Mouse (Mus musculus) kidney, embryonic 16.5 days (tissue): ENCODE measurements around the gene Tmem245. TPM values are rescaled to one million over a fixed set of nuclear protein-coding genes. Genes with fewer than 3 reads are reported as not detected.

Experiments used
- ATAC-seq: fragments of 200-750 bp; cut with Nextera tagmentation; 2 replicates; pipeline ENCODE4 v1.8.0; 2017; ENCODE audit warnings: moderate TSS enrichment; ENCODE audit not compliant: low FRiP score, low TSS enrichment
- H3K27ac ChIP-seq: fragments of 300-500 bp; sonication (generic); 2 replicates; pipeline ENCODE4 v1.5.1; 2014; ENCODE audit warnings: low read length
- H3K27me3 ChIP-seq: fragments of 300-500 bp; sonication (generic); 2 replicates; pipeline ENCODE4 v1.6.1; 2014; ENCODE audit warnings: low read length, control low read depth, mixed read lengths; ENCODE audit not compliant: insufficient read depth
- H3K36me3 ChIP-seq: fragments of 300-500 bp; sonication (generic); 2 replicates; pipeline ENCODE4 v1.6.1; 2014; ENCODE audit warnings: low read length, control low read depth, mixed read lengths; ENCODE audit not compliant: insufficient read depth
- H3K4me1 ChIP-seq: fragments of 300-500 bp; sonication (generic); 2 replicates; pipeline ENCODE4 v1.6.1; 2014; ENCODE audit warnings: low read length, control low read depth, mixed read lengths; ENCODE audit not compliant: insufficient read depth
- H3K4me2 ChIP-seq: fragments of 300-500 bp; sonication (generic); replicated peaks from 2 replicates; pipeline ENCODE4 v1.6.1; 2014; ENCODE audit warnings: low read depth, low read length
- H3K4me3 ChIP-seq: fragments of 300-500 bp; sonication (generic); 2 replicates; pipeline ENCODE4 v1.5.1; 2014; ENCODE audit warnings: mild to moderate bottlenecking, low read length
- H3K9ac ChIP-seq: fragments of 300-500 bp; sonication (generic); replicated peaks from 2 replicates; pipeline ENCODE4 v1.6.1; 2014; ENCODE audit warnings: low read length
- H3K9me3 ChIP-seq: fragments of 300-500 bp; sonication (generic); 2 replicates; pipeline ENCODE4 v1.6.1; 2016; ENCODE audit warnings: low read length, control low read depth
- WGBS: fragments of 180-500 bp; shearing (Covaris S2); extraction: QIAGEN DNeasy Blood & Tissue Kit; methylation state at CpG from one replicate; pipeline ENCODE4 v1.1.7; 2014; 5-methylcytosine and 5-hydroxymethylcytosine counted together
- polyA plus RNA-seq: library from polyadenylated mRNA; unstranded; fragments of >200 nt; fragmentation: Nextera tagmentation; extraction: Ambion mirVana; gene quantifications from 2 replicates; pipeline ENCODE4 v1.2.1, GENCODE M21; 2015

The Tmem245 gene
- polyA plus RNA-seq, 1 experiment from 2014 or later, result 9.1 TPM

DNA sequence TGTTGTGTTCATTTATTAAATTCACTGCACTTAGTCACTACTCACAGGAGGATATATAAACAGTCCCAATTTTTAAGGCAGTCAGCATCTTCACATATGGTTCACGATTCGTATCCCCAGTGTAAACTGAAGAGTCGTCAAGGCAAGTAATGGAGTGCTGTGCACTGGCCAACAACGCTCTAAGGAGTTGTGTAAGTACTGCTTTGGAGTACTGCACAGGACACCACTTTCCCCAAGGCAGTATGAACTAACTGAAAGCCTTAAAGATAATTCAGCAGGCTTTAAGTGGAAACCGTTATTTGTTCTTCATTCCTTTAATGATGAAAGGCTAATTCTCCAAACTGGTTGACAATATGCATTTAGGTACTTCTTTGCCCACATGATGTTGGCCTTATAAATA, 39.6 kb downstream of the Tmem245 start:
- peaks cover 63% of the 10 kb centered on the region for H3K36me3 ChIP-seq
- H3K4me2 ChIP-seq, result no peak overlapping the region
- H3K4me1 ChIP-seq, result no peaks in the 10 kb centered on the region
- H3K9ac ChIP-seq, result no peak overlapping the region
- H3K27me3 ChIP-seq, result no peaks in the 10 kb centered on the region
- H3K4me3 ChIP-seq, result no peak overlapping the region
- no peaks in the 10 kb centered on the region for H3K9me3 ChIP-seq
- ATAC-seq, result no peak
- H3K27ac ChIP-seq, result no peak overlapping the region
- WGBS, result 96% methylated on average over 5 of the region's 5 CpGs

DNA sequence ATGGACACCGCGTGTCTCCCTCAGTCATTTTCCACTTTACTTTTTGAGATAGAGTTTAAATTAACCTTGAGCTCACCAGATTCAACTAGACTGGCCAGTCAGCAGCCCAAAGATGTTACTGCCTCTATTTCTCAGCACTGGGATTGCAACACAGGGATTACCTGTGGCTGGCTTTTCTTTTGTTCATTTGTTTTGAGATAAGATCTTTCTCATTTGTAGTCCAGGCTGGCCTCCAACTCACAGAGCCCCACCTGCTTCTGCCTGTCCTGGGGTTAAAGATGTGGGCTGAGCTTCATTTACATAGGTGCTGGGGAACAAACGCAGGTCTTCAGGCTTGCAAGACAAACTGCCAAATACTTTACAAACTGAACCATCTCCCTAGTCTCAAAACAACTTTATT, 40.3 kb downstream of the Tmem245 start:
- Histone ChIP-seq H3K27me3 (no peaks in the 10 kb centered on the region), H3K36me3 (peaks cover 68% of the 10 kb centered on the region), H3K9me3 (0 out of 2 replicates have a peak, but pooled peaks cover under 1% of the 10 kb centered on the region), H3K9ac (no peak overlapping the region), H3K27ac (no peak overlapping the region), H3K4me2 (no peak overlapping the region), H3K4me1 (no peaks in the 10 kb centered on the region), H3K4me3 (no peak overlapping the region)
- 87% methylated on average over 3 of the region's 3 CpGs for WGBS
- no peak for ATAC-seq

- no peak overlapping the region for H3K9ac ChIP-seq
- H3K4me2 ChIP-seq, result no peak overlapping the region
- no peaks in the 10 kb centered on the region for H3K27me3 ChIP-seq
- 92% methylated on average over 5 of the region's 5 CpGs for WGBS
- peaks cover 61% of the 10 kb centered on the region for H3K36me3 ChIP-seq
- H3K4me1 ChIP-seq, result no peaks in the 10 kb centered on the region
- H3K9me3 ChIP-seq, result 0 out of 2 replicates have a peak, but pooled peaks cover 5% of the 10 kb centered on the region
- no peak overlapping the region for H3K4me3 ChIP-seq
- no peak for ATAC-seq
- no peak overlapping the region for H3K27ac ChIP-seq
These were observed 41.7 kb downstream of the Tmem245 start for GRCm38 (mm10) chr4:56905507-56905906.

DNA sequence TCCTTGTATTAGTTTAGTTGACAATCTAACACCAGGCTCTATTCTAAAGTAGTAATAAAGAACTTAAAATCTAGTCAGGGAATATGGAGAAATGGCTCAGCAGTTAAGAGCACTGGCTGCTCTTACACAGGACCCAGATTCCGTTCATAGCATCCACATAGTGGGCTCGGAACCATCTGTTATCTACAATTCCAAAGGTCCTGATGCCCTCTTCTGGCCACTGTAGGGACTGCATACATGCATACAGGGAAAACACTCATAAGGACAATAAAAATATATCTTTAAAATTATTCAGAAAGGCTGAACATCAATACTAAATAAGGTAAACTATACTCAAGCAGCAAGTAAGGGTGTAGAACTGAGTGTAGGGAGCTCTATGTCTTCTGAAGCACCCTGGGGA, 45.6 kb downstream of the Tmem245 start:
- H3K9ac ChIP-seq, result no peak overlapping the region
- H3K4me3 ChIP-seq, result no peak overlapping the region
- 98% methylated on average over 2 of the region's 2 CpGs for WGBS
- no peaks in the 10 kb centered on the region for H3K4me1 ChIP-seq
- 0 out of 2 replicates have a peak, but pooled peaks cover 5% of the 10 kb centered on the region for H3K9me3 ChIP-seq
- H3K27ac ChIP-seq, result no peak overlapping the region
- H3K4me2 ChIP-seq, result no peak overlapping the region
- peaks cover 65% of the 10 kb centered on the region for H3K36me3 ChIP-seq
- H3K27me3 ChIP-seq, result no peaks in the 10 kb centered on the region
- no peak for ATAC-seq

GRCm38 (mm10) chr4:56899216-56899615, 48.0 kb downstream of the Tmem245 start:
- no peak for ATAC-seq
- peaks cover 66% of the 10 kb centered on the region for H3K36me3 ChIP-seq
- H3K9ac ChIP-seq, result no peak overlapping the region
- WGBS, result 80% methylated on average over 8 of the region's 8 CpGs
- no peaks in the 10 kb centered on the region for H3K4me1 ChIP-seq
- H3K27ac ChIP-seq, result no peak overlapping the region
- H3K9me3 ChIP-seq, result 0 out of 2 replicates have a peak, but pooled peaks cover 5% of the 10 kb centered on the region
- no peak overlapping the region for H3K4me3 ChIP-seq
- no peak overlapping the region for H3K4me2 ChIP-seq
- no peaks in the 10 kb centered on the region for H3K27me3 ChIP-seq

DNA sequence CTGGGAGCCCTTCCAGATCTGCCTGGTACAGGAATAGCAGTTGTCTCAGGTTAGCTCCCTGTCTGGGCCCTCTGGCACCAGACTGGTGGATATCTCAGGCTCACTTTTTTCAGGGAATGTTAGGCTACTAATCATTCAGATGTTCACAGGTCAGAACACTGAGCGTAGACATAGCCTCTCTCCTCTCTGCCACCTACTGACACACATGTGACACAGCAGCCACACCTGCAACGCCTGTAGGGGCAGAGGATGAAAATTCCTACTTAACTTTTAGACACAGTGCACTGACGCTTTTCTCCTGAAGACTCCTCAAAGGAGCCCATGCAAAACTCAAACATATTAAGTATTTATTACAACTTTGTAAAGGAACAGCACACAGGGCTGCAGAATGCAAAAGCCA, 49.7 kb downstream of the Tmem245 start:
- no peak for ATAC-seq

GRCm38 (mm10) chr4:56894196-56894595, 53.0 kb downstream of the Tmem245 start:
- 86% methylated on average over 3 of the region's 3 CpGs for WGBS
- Histone ChIP-seq H3K27me3 (no peaks in the 10 kb centered on the region), H3K4me1 (no peaks in the 10 kb centered on the region), H3K36me3 (peaks cover 50% of the 10 kb centered on the region), H3K9me3 (no peaks in the 10 kb centered on the region), H3K4me2 (no peak overlapping the region), H3K27ac (no peak overlapping the region), H3K4me3 (no peak overlapping the region), H3K9ac (no peak overlapping the region)
- no peak for ATAC-seq

More for the DNA sequence above, 49.7 kb downstream of the Tmem245 start:
- Histone ChIP-seq H3K4me3 (no peak overlapping the region), H3K27me3 (no peaks in the 10 kb centered on the region), H3K27ac (no peak overlapping the region), H3K36me3 (peaks cover 54% of the 10 kb centered on the region), H3K4me1 (no peaks in the 10 kb centered on the region), H3K9me3 (0 out of 2 replicates have a peak, but pooled peaks cover 5% of the 10 kb centered on the region), H3K9ac (no peak overlapping the region), H3K4me2 (no peak overlapping the region)
- 82% methylated on average over 3 of the region's 3 CpGs for WGBS

- no peak for ATAC-seq
- Histone ChIP-seq H3K4me1 (no peaks in the 10 kb centered on the region), H3K4me2 (no peak overlapping the region), H3K9ac (no peak overlapping the region), H3K9me3 (no peaks in the 10 kb centered on the region), H3K27me3 (no peaks in the 10 kb centered on the region), H3K36me3 (peaks cover 47% of the 10 kb centered on the region), H3K4me3 (no peak overlapping the region), H3K27ac (no peak overlapping the region)
- WGBS, result 77% methylated on average over 6 of the region's 6 CpGs
These were observed 54.6 kb downstream of the Tmem245 start for GRCm38 (mm10) chr4:56892501-56893115.

DNA sequence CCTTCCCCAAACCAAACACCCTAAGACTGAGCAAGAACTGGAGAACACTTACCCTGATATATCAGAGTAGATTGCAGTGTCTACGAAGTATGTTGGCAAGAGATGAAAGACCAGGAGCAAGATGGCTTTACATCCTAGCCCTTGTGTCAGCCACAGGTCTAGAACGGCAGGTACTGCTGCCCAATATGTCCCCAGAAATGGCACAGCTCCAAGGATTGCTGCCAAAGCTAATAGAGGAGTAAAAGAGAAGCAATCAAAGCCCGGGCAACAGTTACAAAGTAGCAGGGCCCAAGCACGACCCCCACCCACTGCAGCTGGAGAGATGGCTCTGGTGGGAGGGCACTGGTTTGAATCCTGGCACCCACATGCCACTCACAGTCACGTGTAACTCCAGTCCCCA, 58.8 kb downstream of the Tmem245 start:
- ATAC-seq, result no peak
- Histone ChIP-seq H3K4me2 (no peak overlapping the region), H3K9ac (no peak overlapping the region), H3K9me3 (no peaks in the 10 kb centered on the region), H3K27me3 (no peaks in the 10 kb centered on the region), H3K27ac (no peak overlapping the region), H3K4me3 (no peak overlapping the region), H3K4me1 (no peaks in the 10 kb centered on the region), H3K36me3 (peaks cover 42% of the 10 kb centered on the region)
- whole genome bisulfite sequencing, result 80% methylated on average over 5 of the region's 5 CpGs

DNA sequence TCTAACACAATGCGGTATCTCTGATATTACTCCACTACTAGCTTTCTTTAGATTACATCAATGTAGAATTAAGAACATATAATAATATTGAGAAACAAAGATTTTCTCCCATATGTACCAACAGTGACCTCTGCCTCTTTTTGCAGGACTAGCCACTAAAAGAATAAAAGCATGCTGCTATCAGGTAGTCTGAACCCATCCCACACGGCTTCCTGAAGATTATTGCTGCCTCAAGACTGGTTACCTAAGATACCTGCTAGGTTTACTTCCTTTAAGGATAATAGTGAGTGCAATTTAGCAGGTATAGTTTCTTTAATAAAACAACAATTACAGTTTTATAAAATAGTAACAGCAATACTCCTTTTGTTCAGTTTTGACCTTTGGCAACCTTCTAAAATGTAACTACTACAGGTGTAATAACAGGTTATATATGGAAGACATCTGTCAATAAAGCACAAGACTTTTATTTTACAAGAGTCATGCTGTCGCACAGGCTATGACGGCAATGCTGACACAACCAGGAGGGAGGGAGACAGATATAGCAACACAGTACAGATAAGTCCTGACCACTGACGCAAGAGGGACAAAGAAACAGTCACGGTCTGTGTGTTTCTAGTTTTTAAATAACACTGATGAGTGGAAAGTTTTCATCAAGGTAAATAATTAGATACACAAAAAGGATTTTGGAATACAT, 60.8 kb downstream of the Tmem245 start:
- H3K4me2 ChIP-seq, result no peak overlapping the region
- WGBS, result 91% methylated on average over 6 of the region's 6 CpGs
- no peak overlapping the region for H3K9ac ChIP-seq
- H3K9me3 ChIP-seq, result no peaks in the 10 kb centered on the region
- H3K27me3 ChIP-seq, result no peaks in the 10 kb centered on the region
- H3K4me1 ChIP-seq, result no peaks in the 10 kb centered on the region
- no peak overlapping the region for H3K27ac ChIP-seq
- no peak for ATAC-seq
- H3K4me3 ChIP-seq, result no peak overlapping the region
- H3K36me3 ChIP-seq, result peaks cover 52% of the 10 kb centered on the region
